Comparison of ENCODE assay signal across 8 mouse cellular contexts in genomic region chr6:17637205-17638203, GRCm38 (mm10). TPM values are rescaled to one million over a fixed set of nuclear protein-coding genes. Genes with fewer than 3 reads are reported as not detected.
DNase-seq lines count a peak whose midpoint lies in the region; ATAC-seq lines count a peak whose summit lies in the region.

No protein-coding gene starts in this region.

- H3K4me2 ChIP-seq in limb, embryonic 12.5 days = peak overlapping the region; percentile 62
- H3K4me2 ChIP-seq in midbrain, embryonic 14.5 days (ENCODE audit: low read length) = peak overlapping the region; percentile 78

- H3K9ac ChIP-seq in limb, embryonic 12.5 days (replicated peaks) = peak overlapping the region; percentile 91
- H3K9ac ChIP-seq in midbrain, embryonic 14.5 days (replicated peaks; ENCODE audit: low read length) = peak overlapping the region; percentile 95

- peak; percentile 11 for DNase-seq in urinary bladder, postnatal 25 days (ENCODE audit: low spot score)
- DNase-seq in urinary bladder, adult 2 months (ENCODE audit: low spot score) = no peak
- DNase-seq in cerebellum, postnatal 25 days = peak; percentile 41 to 48
- peak; percentile 38 to 47 for DNase-seq in frontal cortex, postnatal 36 days (ENCODE audit: low spot score in 2 of 2)
- peak; percentile 65 for DNase-seq in induced T-regulatory cell, adult 2 months (ENCODE audit: low read depth)
- DNase-seq in midbrain, embryonic 14.5 days = peak; percentile 72
- peak; percentile 40 for DNase-seq in splenic B cell, adult 2 months (ENCODE audit: low read depth, low spot score)

- peaks cover 12% of the 10 kb centered on the region; the same call in 1 of the 2 replicates for H3K4me1 ChIP-seq in limb, embryonic 12.5 days (replicated peaks)
- peaks cover 12% of the 10 kb centered on the region for H3K4me1 ChIP-seq in midbrain, embryonic 14.5 days (ENCODE audit: control insufficient read depth, insufficient read depth, low read length)

- H3K4me3 ChIP-seq in limb, embryonic 12.5 days (replicated peaks) = peak overlapping the region; percentile 91
- H3K4me3 ChIP-seq in midbrain, embryonic 14.5 days (replicated peaks; ENCODE audit: low read depth, low read length) = peak overlapping the region; percentile 94

- peaks cover 3% of the 10 kb centered on the region; the same call in 1 of the 2 replicates for H3K9me3 ChIP-seq in limb, embryonic 12.5 days
- no peaks in the 10 kb centered on the region for H3K9me3 ChIP-seq in midbrain, embryonic 14.5 days (ENCODE audit: control insufficient read depth, low read length)

- H3K27me3 ChIP-seq in limb, embryonic 12.5 days = no peaks in the 10 kb centered on the region
- no peaks in the 10 kb centered on the region for H3K27me3 ChIP-seq in midbrain, embryonic 14.5 days (ENCODE audit: control insufficient read depth, insufficient read depth, low read length)
- H3K27me3 ChIP-seq in splenic B cell, adult 2 months (ENCODE audit: control insufficient read depth, insufficient read depth, low read length, poor library complexity, severe bottlenecking) = no peaks in the 10 kb centered on the region

- H3K27ac ChIP-seq in limb, embryonic 12.5 days = peak overlapping the region; percentile 95
- peak overlapping the region; percentile 93 for H3K27ac ChIP-seq in midbrain, embryonic 14.5 days (replicated peaks; ENCODE audit: low read depth, low read length)

- under 1% methylated on average over 53 of the region's 62 CpGs for WGBS in limb, embryonic 12.5 days
- under 1% methylated on average over 50 of the region's 62 CpGs for WGBS in midbrain, embryonic 14.5 days

- H3K36me3 ChIP-seq in limb, embryonic 12.5 days = no peaks in the 10 kb centered on the region
- H3K36me3 ChIP-seq in midbrain, embryonic 14.5 days (ENCODE audit: control insufficient read depth, insufficient read depth, low read length) = no peaks in the 10 kb centered on the region
- H3K36me3 ChIP-seq in splenic B cell, adult 2 months (ENCODE audit: control insufficient read depth, insufficient read depth, low read length, poor library complexity, severe bottlenecking) = no peaks in the 10 kb centered on the region

- ATAC-seq in limb, embryonic 12.5 days (ENCODE audit: insufficient number of reproducible peaks, insufficient read depth, low FRiP score, low TSS enrichment, low read depth) = peak; percentile 85
- ATAC-seq in midbrain, embryonic 14.5 days (ENCODE audit: low FRiP score, low TSS enrichment) = peak; percentile 88

RNA-seq across cellular contexts. Expression of gene Capza2, which starts 1.5 kb away (rescaled TPM):
- 140 and 146 TPM in 2 replicates for polyA plus RNA-seq in urinary bladder, adult 2 months (2012; rRNA removed)
- polyA plus RNA-seq in limb, embryonic 12.5 days (2016; fragmentation: Nextera tagmentation; extraction: Ambion mirVana) = 186 and 193 TPM in 2 replicates
- 246 and 272 TPM in 2 replicates for polyA plus RNA-seq in midbrain, embryonic 14.5 days (2014; fragmentation: Nextera tagmentation; extraction: Ambion mirVana)

RNA-seq across cellular contexts. Expression of gene St7, which starts 55.2 kb away (rescaled TPM):
- polyA plus RNA-seq in urinary bladder, adult 2 months (2012; rRNA removed) = 28.5 and 33.4 TPM in 2 replicates
- 21.7 and 24.2 TPM in 2 replicates for polyA plus RNA-seq in limb, embryonic 12.5 days (2016; fragmentation: Nextera tagmentation; extraction: Ambion mirVana)
- 61.4 TPM in 2 replicates for polyA plus RNA-seq in midbrain, embryonic 14.5 days (2014; fragmentation: Nextera tagmentation; extraction: Ambion mirVana)
